ENCODE assay signal across 15 mouse cellular contexts in the genomic region with DNA sequence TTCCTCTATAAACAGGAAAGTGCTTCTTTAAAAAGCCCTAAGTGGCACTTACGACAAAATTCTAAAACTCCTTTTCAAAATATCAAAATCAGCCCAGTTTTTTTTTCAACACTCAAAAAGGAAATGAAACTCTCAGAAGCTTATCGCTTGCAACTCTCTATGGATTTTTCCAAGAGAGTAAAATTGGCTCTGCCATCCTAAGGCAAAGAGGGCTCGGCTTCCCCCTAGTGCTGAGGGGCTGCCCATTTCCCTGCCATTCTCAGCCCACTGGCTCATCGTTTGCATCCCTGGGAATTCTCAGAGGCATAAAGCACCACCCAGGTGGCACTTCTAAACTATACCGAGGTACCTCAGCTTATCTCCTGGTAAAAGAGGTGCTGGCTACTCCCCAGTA.
DNase-seq lines count a peak whose midpoint lies in the region; ATAC-seq lines count a peak whose summit lies in the region.
"Had no signal": no experiment of that assay in that cellular context is flagged by ENCODE, and none has a peak within 500 bp of the region (broad histone marks: within the 10 kb centered on the region; RNA-seq: fewer than 3 reads in every experiment).

No protein-coding gene starts in this region.

- no peak overlapping the region for H3K4me2 ChIP-seq in hindbrain, embryonic 11.5 days (replicated peaks; ENCODE audit: low read depth, low read length)
- H3K4me2 ChIP-seq: embryonic facial prominence, embryonic 13.5 days had no signal

- H3K9me3 ChIP-seq in hindbrain, embryonic 10.5 days = no peaks in the 10 kb centered on the region
- no peaks in the 10 kb centered on the region for H3K9me3 ChIP-seq in hindbrain, embryonic 11.5 days (ENCODE audit: control insufficient read depth, low read length)
- H3K9me3 ChIP-seq: embryonic facial prominence, embryonic 13.5 days; neural tube, embryonic 12.5 days had no signal

- peak; percentile 3 to 9 for DNase-seq in cerebellum, postnatal 25 days
- no peak for DNase-seq in cerebellum, adult 8-10 months
- DNase-seq in hindbrain, embryonic 10.5 days (ENCODE audit: low spot score) = no peak
- no peak for DNase-seq in hindbrain, embryonic 11.5 days (ENCODE audit: low spot score)
- DNase-seq in right cerebral cortex, postnatal 25 days = peak; percentile 3
- DNase-seq in right cerebral cortex, adult 2 months (ENCODE audit: low spot score in 2 of 2) = no peak
- DNase-seq in urinary bladder, postnatal 25 days (ENCODE audit: low spot score) = no peak
- no peak for DNase-seq in Muller cell, postnatal 12 days (ENCODE audit: inconsistent ontology term)
- DNase-seq: adrenal gland, adult 2 months; cerebellum, postnatal 36 days; kidney, postnatal 10 days; lung, postnatal 10 days; thymus, postnatal 36 days had no signal

- H3K9ac ChIP-seq in hindbrain, embryonic 11.5 days (ENCODE audit: low read depth, low read length) = no peak overlapping the region
- H3K9ac ChIP-seq: embryonic facial prominence, embryonic 13.5 days; neural tube, embryonic 12.5 days had no signal

- H3K4me1 ChIP-seq in hindbrain, embryonic 10.5 days (replicated peaks) = peaks cover 32% of the 10 kb centered on the region
- peaks cover 3% of the 10 kb centered on the region; the same call in 1 of the 2 replicates for H3K4me1 ChIP-seq in hindbrain, embryonic 11.5 days (replicated peaks; ENCODE audit: control insufficient read depth, insufficient read depth, low read length)
- H3K4me1 ChIP-seq: embryonic facial prominence, embryonic 13.5 days had no signal

- H3K27ac ChIP-seq in hindbrain, embryonic 10.5 days = peak overlapping the region; percentile 43; the same call in 1 of the 2 replicates
- H3K27ac ChIP-seq in hindbrain, embryonic 11.5 days (ENCODE audit: low read depth, low read length) = no peak overlapping the region
- H3K27ac ChIP-seq: embryonic facial prominence, embryonic 13.5 days; neural tube, embryonic 12.5 days had no signal

- no peaks in the 10 kb centered on the region for H3K27me3 ChIP-seq in hindbrain, embryonic 10.5 days (ENCODE audit: insufficient read depth, poor library complexity, severe bottlenecking)
- no peaks in the 10 kb centered on the region for H3K27me3 ChIP-seq in hindbrain, embryonic 11.5 days (ENCODE audit: control insufficient read depth, insufficient read depth, low read length)
- H3K27me3 ChIP-seq: embryonic facial prominence, embryonic 13.5 days; neural tube, embryonic 12.5 days had no signal

- no peaks in the 10 kb centered on the region for H3K36me3 ChIP-seq in hindbrain, embryonic 10.5 days
- H3K36me3 ChIP-seq in hindbrain, embryonic 11.5 days (ENCODE audit: control insufficient read depth, insufficient read depth, low read length) = no peaks in the 10 kb centered on the region
- H3K36me3 ChIP-seq: embryonic facial prominence, embryonic 13.5 days; neural tube, embryonic 12.5 days had no signal

- H3K4me3 ChIP-seq in hindbrain, embryonic 10.5 days = no peak overlapping the region
- no peak overlapping the region for H3K4me3 ChIP-seq in hindbrain, embryonic 11.5 days (ENCODE audit: low read depth, low read length)
- H3K4me3 ChIP-seq: embryonic facial prominence, embryonic 13.5 days; neural tube, embryonic 12.5 days had no signal

- ATAC-seq in hindbrain, embryonic 11.5 days (ENCODE audit: low FRiP score) = no peak

- WGBS in hindbrain, embryonic 10.5 days = 67% methylated on average over 5 of the region's 5 CpGs
- WGBS in hindbrain, embryonic 11.5 days = 59% methylated on average over 5 of the region's 5 CpGs

Comparison
In these comparisons a context has a peak if more than half of its experiments do, and no peak if none do; other contexts are left out.
1. DNase-seq: peak in cerebellum, postnatal 25 days (2 of 2) and right cerebral cortex, postnatal 25 days (single experiment); none in cerebellum, adult 8-10 months (single experiment), hindbrain, embryonic 10.5 days (single experiment), hindbrain, embryonic 11.5 days (single experiment), right cerebral cortex, adult 2 months (0 of 2), urinary bladder, postnatal 25 days (single experiment) and Muller cell, postnatal 12 days (single experiment).